Mouse (Mus musculus): ENCODE data around the gene Sema6d. TPM values are rescaled to one million over a fixed set of nuclear protein-coding genes. Genes with fewer than 3 reads are reported as not detected.

The Sema6d gene
- polyA plus RNA-seq (2014; fragmentation: Illumina TruSeq; extraction: RNeasy Lipid Tissue Mini Kit (QIAGEN cat#74804); ENCODE audit: low read depth, low replicate concordance) = 43.5 TPM

GRCm38 (mm10) chr2:124089813-124090230 is at the start of gene Sema6d:
TSS of gene Sema6d (plus strand) at chr2:124089969.

Measured in sigmoid colon, adult 10 weeks (tissue).